Mouse (Mus musculus) erythroblast, embryonic 14.5 days (primary cell): Measurements from ENCODE around the gene Rnf44.

Experiments
- GATA1 ChIP-seq: IDR thresholded peaks from 2 replicates; pipeline ENCODE4 v1.6.1; 2012; ENCODE audit warnings: low read length, inconsistent platforms, mixed read lengths
- TAL1 ChIP-seq: IDR thresholded peaks from 3 replicates; pipeline ENCODE4 v1.6.1; 2012; ENCODE audit warnings: low read length, inconsistent platforms, mixed read lengths

- no peak for TF ChIP-seq TAL1
- no peak for TF ChIP-seq GATA1
These were observed 5.9 kb downstream of the Rnf44 start for GRCm38 (mm10) chr13:54687575-54688424.
